Mouse (Mus musculus) myocyte (in vitro differentiated cells): ENCODE data around the gene Nlrc5. TPM values are rescaled to one million over a fixed set of nuclear protein-coding genes. Genes with fewer than 3 reads are reported as not detected.

Source experiments
- H3K27me3 ChIP-seq: one replicate; pipeline ENCODE4 v1.6.1; 2011; ENCODE audit not compliant: control insufficient read depth, insufficient read depth, insufficient read length
- H3K36me3 ChIP-seq: one replicate; pipeline ENCODE4 v1.6.1; 2011; ENCODE audit not compliant: control insufficient read depth, insufficient read depth
- H3K4me2 ChIP-seq: one replicate; pipeline ENCODE4 v1.6.1; 2011; ENCODE audit warnings: low read depth, control low read depth
- H3K4me3 ChIP-seq: one replicate; pipeline ENCODE4 v1.5.1; 2011; ENCODE audit warnings: mild to moderate bottlenecking, control low read depth, moderate library complexity
- H3K79me2 ChIP-seq: one replicate; pipeline ENCODE4 v1.6.1; 2011; ENCODE audit not compliant: control insufficient read depth, insufficient read depth
- H3ac ChIP-seq: one replicate; pipeline ENCODE4 v1.6.1; 2011; ENCODE audit not compliant: control insufficient read depth, insufficient read length
- CEBPB ChIP-seq: IDR thresholded peaks from 2 replicates; pipeline ENCODE4 v1.6.1; 2011; ENCODE audit warnings: mild to moderate bottlenecking, moderate library complexity; ENCODE audit not compliant: poor library complexity, insufficient read depth, severe bottlenecking
- E2F4 ChIP-seq: IDR thresholded peaks from one replicate; pipeline ENCODE4 v1.6.1; 2011; ENCODE audit warnings: mild to moderate bottlenecking, control low read depth, moderate library complexity; ENCODE audit not compliant: insufficient read depth
- MAX ChIP-seq: IDR thresholded peaks from one replicate; pipeline ENCODE4 v1.6.1; 2011; ENCODE audit warnings: low read depth, mild to moderate bottlenecking, control low read depth
- MYOD1 ChIP-seq, 3 experiments: IDR thresholded peaks; one replicate each; pipeline ENCODE4 v1.6.1; 2011; ENCODE audit warnings: control low read depth in 2 of 3, low read depth in 2 of 3, mild to moderate bottlenecking in 2 of 3, moderate library complexity in 1 of 3; ENCODE audit not compliant: insufficient read length in 2 of 3, control insufficient read depth in 1 of 3
- MYOG ChIP-seq, 3 experiments: IDR thresholded peaks; one replicate each; pipeline ENCODE4 v1.6.1; 2011; ENCODE audit warnings: control low read depth in 2 of 3, low read depth in 2 of 3, mild to moderate bottlenecking in 2 of 3; ENCODE audit not compliant: insufficient read length in 2 of 3, control insufficient read depth in 1 of 3, insufficient read depth in 1 of 3
- POLR2A ChIP-seq: IDR thresholded peaks from one replicate; pipeline ENCODE4 v1.6.1; 2011; ENCODE audit warnings: low read depth, mild to moderate bottlenecking, control low read depth, moderate library complexity; ENCODE audit not compliant: insufficient read length
- POLR2AphosphoS2 ChIP-seq: IDR thresholded peaks from one replicate; pipeline ENCODE4 v1.6.1; 2011; ENCODE audit warnings: low read depth, control low read depth; ENCODE audit not compliant: insufficient read length
- REST ChIP-seq: IDR thresholded peaks from one replicate; pipeline ENCODE4 v1.6.1; 2011; ENCODE audit warnings: mild to moderate bottlenecking, control low read depth, moderate library complexity; ENCODE audit not compliant: insufficient read depth, insufficient read length
- SRF ChIP-seq: IDR thresholded peaks from one replicate; pipeline ENCODE4 v1.6.1; 2011; ENCODE audit warnings: low read depth; ENCODE audit not compliant: control insufficient read depth, insufficient read length
- TCF12 ChIP-seq: IDR thresholded peaks from one replicate; pipeline ENCODE4 v1.6.1; 2011; ENCODE audit warnings: mild to moderate bottlenecking, control low read depth; ENCODE audit not compliant: poor library complexity, insufficient read depth, severe bottlenecking
- TCF3 ChIP-seq: IDR thresholded peaks from one replicate; pipeline ENCODE4 v1.6.1; 2011; ENCODE audit warnings: low read depth, control low read depth; ENCODE audit not compliant: insufficient read length
- USF1 ChIP-seq: IDR thresholded peaks from one replicate; pipeline ENCODE4 v1.6.1; 2011; ENCODE audit warnings: low read depth, mild to moderate bottlenecking, control low read depth, moderate library complexity
- polyA plus RNA-seq: library from polyadenylated mRNA; unstranded; fragments of >200 nt; fragmentation: generic; extraction: Trizol; gene quantifications from one replicate; pipeline ENCODE4 v1.2.1, GENCODE M21; 2012; ENCODE audit warnings: missing spikeins

Nlrc5 gene
- polyA plus RNA-seq, 1 experiment = 0.40 TPM

DNA sequence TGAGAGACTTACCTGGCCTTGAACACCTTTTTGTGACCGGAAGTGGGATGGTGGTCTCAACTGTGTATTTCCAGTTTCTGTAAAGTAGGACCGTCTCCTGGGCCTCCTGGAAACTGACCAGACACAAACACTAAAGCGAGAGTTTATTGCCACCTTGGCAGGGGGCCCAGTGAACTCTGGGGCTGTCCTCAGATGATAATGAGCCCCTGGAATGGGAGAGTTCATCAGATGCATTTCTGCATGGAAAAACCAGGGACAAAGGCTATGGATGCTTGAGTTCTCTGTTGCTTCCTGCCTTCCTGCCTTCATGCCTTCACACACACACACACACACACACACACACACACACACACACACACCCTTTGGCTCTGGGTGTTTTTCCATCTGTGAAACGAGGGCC lies 100.5 kb downstream of the Nlrc5 start:
- H3ac ChIP-seq = no peak overlapping the region
- no peak overlapping the region for H3K4me2 ChIP-seq
- TF ChIP-seq USF1 (no peak), E2F4 (no peak), REST (no peak), POLR2A (no peak), TCF12 (no peak), MYOD1 (IDR thresholded peaks at IDR 0.05; ENCODE audit: control insufficient read depth in 1 of 3, insufficient read length in 2 of 3, low read depth in 2 of 3) (no peak), CEBPB (no peak)
- H3K36me3 ChIP-seq = no peaks in the 10 kb centered on the region
- no peaks in the 10 kb centered on the region for H3K27me3 ChIP-seq
- no peak overlapping the region for H3K4me3 ChIP-seq
- H3K79me2 ChIP-seq = no peaks in the 10 kb centered on the region

DNA sequence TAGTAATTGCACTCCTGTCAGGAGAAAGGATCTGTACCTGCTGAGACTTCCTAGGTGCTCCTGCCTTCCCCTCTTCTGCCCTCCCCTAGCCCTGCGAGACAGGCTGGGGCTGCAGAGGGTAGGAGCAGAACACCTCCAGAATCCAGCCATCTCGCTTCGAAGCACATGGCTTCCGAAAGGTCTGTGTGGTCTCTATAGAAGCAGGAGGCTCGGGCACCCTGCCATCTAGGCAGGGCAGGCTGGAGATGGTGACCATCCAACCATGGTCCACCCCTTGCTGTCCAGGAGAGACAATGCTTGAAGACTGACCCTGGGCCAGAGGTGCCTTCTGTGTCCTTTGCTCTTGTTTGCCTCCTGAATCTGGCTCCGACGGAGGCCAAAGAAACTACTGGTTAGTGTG lies 101.5 kb downstream of the Nlrc5 start:
- H3K36me3 ChIP-seq = no peaks in the 10 kb centered on the region
- TF ChIP-seq SRF (no peak), MYOD1 (IDR thresholded peaks at IDR 0.05; ENCODE audit: control insufficient read depth in 1 of 3, insufficient read length in 2 of 3, low read depth in 2 of 3) (no peak), MYOG (IDR thresholded peaks at IDR 0.05; ENCODE audit: control insufficient read depth in 1 of 3, insufficient read depth in 1 of 3, insufficient read length in 2 of 3, low read depth in 2 of 3) (no peak), TCF3 (no peak), MAX (no peak), REST (no peak)
- no peak overlapping the region for H3K4me3 ChIP-seq
- no peaks in the 10 kb centered on the region for H3K27me3 ChIP-seq
- no peak overlapping the region for H3ac ChIP-seq
- H3K79me2 ChIP-seq = no peaks in the 10 kb centered on the region
- no peak overlapping the region for H3K4me2 ChIP-seq

DNA sequence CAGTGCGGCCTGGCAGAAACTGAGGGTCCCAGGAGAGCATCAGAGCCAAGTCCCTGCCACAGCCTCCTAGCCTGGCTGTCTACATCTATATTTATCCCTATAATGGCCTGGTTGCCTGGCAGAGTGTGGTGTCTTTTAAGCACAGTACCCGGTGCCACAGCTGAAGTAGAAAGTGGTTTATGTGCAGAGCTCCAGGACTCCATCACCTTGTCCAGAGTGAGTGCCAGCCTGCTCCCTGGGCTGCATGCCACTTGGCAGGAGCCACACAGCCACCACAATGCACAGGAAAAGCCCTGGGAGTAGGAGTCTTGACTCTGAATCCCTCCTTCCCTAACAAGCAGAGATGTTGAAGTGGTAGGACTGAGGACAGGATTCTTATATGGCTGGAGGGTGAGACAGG lies 103.3 kb downstream of the Nlrc5 start:
- Histone ChIP-seq H3K4me3 (no peak overlapping the region), H3ac (no peak overlapping the region), H3K4me2 (no peak overlapping the region), H3K79me2 (no peaks in the 10 kb centered on the region), H3K36me3 (no peaks in the 10 kb centered on the region), H3K27me3 (no peaks in the 10 kb centered on the region)
- TF ChIP-seq REST = no peak
- no peak for TF ChIP-seq MYOD1 (IDR thresholded peaks at IDR 0.05; ENCODE audit: control insufficient read depth in 1 of 3, insufficient read length in 2 of 3, low read depth in 2 of 3)
- no peak for TF ChIP-seq MYOG (IDR thresholded peaks at IDR 0.05; ENCODE audit: control insufficient read depth in 1 of 3, insufficient read depth in 1 of 3, insufficient read length in 2 of 3, low read depth in 2 of 3)
- no peak for TF ChIP-seq USF1
- no peak for TF ChIP-seq E2F4
- TF ChIP-seq SRF = no peak
- TF ChIP-seq POLR2A = no peak
- no peak for TF ChIP-seq TCF3
- no peak for TF ChIP-seq MAX

DNA sequence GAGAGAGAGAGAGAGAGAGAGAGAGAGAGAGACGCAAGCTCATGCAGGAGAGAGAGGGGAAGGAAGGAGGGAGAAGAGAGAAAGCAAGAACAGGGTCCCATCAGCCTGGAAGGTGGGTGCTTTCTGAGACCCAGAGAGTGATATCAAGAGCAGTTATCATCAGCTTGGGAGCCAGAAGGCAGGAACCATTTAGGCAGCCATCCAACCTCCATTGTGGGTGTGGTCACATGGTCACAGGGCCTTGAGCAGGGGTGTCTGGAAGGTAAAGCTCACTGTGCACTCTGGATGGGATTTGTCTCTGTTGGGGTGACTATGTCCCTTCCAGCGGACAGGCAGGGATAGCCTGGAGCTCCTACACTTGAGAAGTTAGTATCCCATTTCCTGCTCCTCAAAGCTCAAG lies 105.9 kb downstream of the Nlrc5 start:
- no peak overlapping the region for H3K4me3 ChIP-seq
- no peak overlapping the region for H3K4me2 ChIP-seq
- no peaks in the 10 kb centered on the region for H3K79me2 ChIP-seq
- H3K36me3 ChIP-seq = no peaks in the 10 kb centered on the region
- H3ac ChIP-seq = no peak overlapping the region
- H3K27me3 ChIP-seq = no peaks in the 10 kb centered on the region
- TF ChIP-seq USF1 (no peak), POLR2A (no peak), MYOG (IDR thresholded peaks at IDR 0.05; ENCODE audit: control insufficient read depth in 1 of 3, insufficient read depth in 1 of 3, insufficient read length in 2 of 3, low read depth in 2 of 3) (no peak), TCF12 (no peak), CEBPB (no peak), MYOD1 (IDR thresholded peaks at IDR 0.05; ENCODE audit: control insufficient read depth in 1 of 3, insufficient read length in 2 of 3, low read depth in 2 of 3) (no peak), REST (no peak), SRF (no peak), MAX (no peak), POLR2AphosphoS2 (no peak), TCF3 (no peak), E2F4 (no peak)

DNA sequence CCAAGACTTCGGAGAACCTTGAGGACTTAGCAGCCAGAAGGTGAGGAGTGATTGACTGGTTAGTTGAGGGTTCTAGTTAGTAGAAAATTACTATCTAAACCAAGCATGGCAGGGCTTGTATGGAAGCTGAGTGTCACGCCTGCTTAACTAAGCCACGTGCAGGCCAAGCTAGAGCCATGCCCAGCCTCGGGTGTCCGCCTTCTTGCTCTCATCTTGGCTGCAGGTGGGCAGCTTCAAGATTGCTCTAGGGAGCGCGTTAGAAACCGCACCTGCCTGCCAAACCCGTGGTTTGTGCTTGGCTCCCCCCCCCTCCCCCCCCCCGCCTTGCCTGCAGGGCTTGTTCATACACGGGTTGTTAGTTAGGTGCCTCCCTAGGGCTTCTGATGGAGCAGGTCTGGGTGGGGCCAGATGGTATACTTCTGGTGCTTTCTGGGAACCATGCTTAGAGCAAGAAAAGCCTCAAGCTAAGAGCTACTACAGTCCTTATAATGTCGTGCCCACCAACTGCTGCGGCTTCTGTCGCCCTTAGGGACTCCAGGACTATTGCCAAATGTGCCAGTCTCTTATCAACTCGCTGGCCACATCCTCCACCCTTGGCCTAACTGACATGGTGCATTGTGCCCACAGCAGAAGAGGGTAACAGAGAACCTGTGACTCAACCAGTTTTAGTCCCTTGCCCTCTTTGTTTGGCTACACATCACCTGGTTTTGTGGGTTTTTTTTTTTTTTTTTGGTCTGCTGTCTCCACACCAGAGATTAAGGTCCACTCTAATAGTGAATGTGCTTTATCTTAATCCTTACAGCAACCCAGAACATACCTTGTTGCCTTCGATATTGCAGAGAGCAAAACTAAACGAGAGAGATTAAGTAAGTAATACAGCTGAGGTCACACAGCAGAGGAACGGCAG lies 107.0 kb downstream of the Nlrc5 start:
- no peak overlapping the region for H3K4me2 ChIP-seq
- TF ChIP-seq MAX = no peak
- TF ChIP-seq POLR2A = no peak
- TF ChIP-seq CEBPB = no peak
- TF ChIP-seq TCF3 = no peak
- TF ChIP-seq TCF12 = no peak
- TF ChIP-seq POLR2AphosphoS2 = no peak
- TF ChIP-seq MYOG (IDR thresholded peaks at IDR 0.05; ENCODE audit: control insufficient read depth in 1 of 3, insufficient read depth in 1 of 3, insufficient read length in 2 of 3, low read depth in 2 of 3) = no peak
- TF ChIP-seq E2F4 = no peak
- TF ChIP-seq USF1 = no peak
- no peak for TF ChIP-seq MYOD1 (IDR thresholded peaks at IDR 0.05; ENCODE audit: control insufficient read depth in 1 of 3, insufficient read length in 2 of 3, low read depth in 2 of 3)
- no peak for TF ChIP-seq REST
- TF ChIP-seq SRF = no peak
- no peaks in the 10 kb centered on the region for H3K36me3 ChIP-seq
- H3ac ChIP-seq = no peak overlapping the region
- no peak overlapping the region for H3K4me3 ChIP-seq
- no peaks in the 10 kb centered on the region for H3K79me2 ChIP-seq
- H3K27me3 ChIP-seq = no peaks in the 10 kb centered on the region
